In genomic region chr12:85186361-85186760, GRCm38 (mm10) we compare ENCODE assay signal across 27 mouse cellular contexts. TPM values are rescaled to one million over a fixed set of nuclear protein-coding genes. Genes with fewer than 3 reads are reported as not detected.
DNase-seq lines count a peak whose midpoint lies in the region; ATAC-seq and TF ChIP-seq lines count a peak whose summit lies in the region.
"Had no signal": no experiment of that assay in that cellular context is flagged by ENCODE, and none has a peak within 500 bp of the region (broad histone marks: within the 10 kb centered on the region; RNA-seq: fewer than 3 reads in every experiment).

No protein-coding gene starts in this region.

- ATAC-seq in heart, embryonic 16.5 days (replicated peaks; ENCODE audit: extremely low read depth, insufficient read depth, low FRiP score) = no peak
- ATAC-seq: forebrain, embryonic 16.5 days; hindbrain, embryonic 16.5 days; liver, embryonic 12.5 days; midbrain, embryonic 13.5 days had no signal

- TF ChIP-seq POLR2A in myocyte (IDR thresholded peaks at IDR 0.05; ENCODE audit: insufficient read length, low read depth) = no peak

- no peak overlapping the region for H3K4me2 ChIP-seq in heart, embryonic 16.5 days (ENCODE audit: low read depth, low read length)
- peak overlapping the region; percentile 71 for H3K4me2 ChIP-seq in myocyte (ENCODE audit: low read depth)
- H3K4me2 ChIP-seq: limb, embryonic 13.5 days; liver, embryonic 12.5 days; midbrain, embryonic 13.5 days had no signal

- H3K79me2 ChIP-seq in C2C12 (ENCODE audit: control insufficient read depth, insufficient read depth) = no peaks in the 10 kb centered on the region
- H3K79me2 ChIP-seq in myocyte (ENCODE audit: control insufficient read depth, insufficient read depth) = no peaks in the 10 kb centered on the region

- H3K9ac ChIP-seq in heart, embryonic 16.5 days (ENCODE audit: low read length) = no peak overlapping the region
- H3K9ac ChIP-seq: limb, embryonic 13.5 days; liver, embryonic 12.5 days; midbrain, embryonic 13.5 days had no signal

- intact Hi-C loops in heart, postnatal 10 days (cut with DNase I) = no loop called here

- no peak overlapping the region for H3K4me3 ChIP-seq in heart, embryonic 10.5 days
- H3K4me3 ChIP-seq in heart, embryonic 16.5 days (ENCODE audit: low read length) = no peak overlapping the region
- no peak overlapping the region for H3K4me3 ChIP-seq in C2C12 (ENCODE audit: insufficient read depth, poor library complexity, severe bottlenecking)
- no peak overlapping the region for H3K4me3 ChIP-seq in myocyte
- H3K4me3 ChIP-seq: hindbrain, embryonic 10.5 days; limb, embryonic 13.5 days; liver, embryonic 12.5 days; midbrain, embryonic 13.5 days had no signal

- H3K79me3 ChIP-seq in C2C12 (ENCODE audit: low read depth) = no peaks in the 10 kb centered on the region

- H3K27ac ChIP-seq in heart, embryonic 10.5 days = peak overlapping the region; percentile 67
- H3K27ac ChIP-seq in heart, embryonic 16.5 days (ENCODE audit: low read length) = peak overlapping the region; percentile 64
- H3K27ac ChIP-seq: hindbrain, embryonic 10.5 days; kidney, postnatal 0 days; limb, embryonic 13.5 days; liver, embryonic 12.5 days; midbrain, embryonic 13.5 days had no signal

- peaks cover 24% of the 10 kb centered on the region for H3K4me1 ChIP-seq in heart, embryonic 10.5 days
- peaks cover 13% of the 10 kb centered on the region for H3K4me1 ChIP-seq in heart, embryonic 16.5 days (ENCODE audit: control insufficient read depth, insufficient read depth, low read length)
- H3K4me1 ChIP-seq: liver, embryonic 12.5 days had no signal

- no peak for DNase-seq in heart, embryonic 10.5 days (ENCODE audit: low spot score)
- DNase-seq in heart, adult 9 months (ENCODE audit: low spot score in 2 of 2) = no peak
- DNase-seq in heart, postnatal 10 days = no peak
- no peak for DNase-seq in ovary, postnatal 10 days (ENCODE audit: low spot score)
- no peak for DNase-seq in kidney, adult 8-10 months
- DNase-seq: adrenal gland, postnatal 14 days; B cell, adult 2 months; cerebellum, adult 2 months; cerebellum, postnatal 25 days; gastrocnemius, postnatal 25 days; kidney, adult 18-20 months; layer of hippocampus, adult 9-11 months; lung, adult 18-20 months; lung, postnatal 14 days; thymus, adult 18-20 months had no signal

- peaks cover 18% of the 10 kb centered on the region for H3K27me3 ChIP-seq in heart, embryonic 10.5 days (ENCODE audit: insufficient read depth, poor library complexity, severe bottlenecking)
- 0 out of 2 replicates have a peak, but pooled peaks cover 4% of the 10 kb centered on the region for H3K27me3 ChIP-seq in heart, embryonic 16.5 days (ENCODE audit: control insufficient read depth, insufficient read depth, low read length)
- H3K27me3 ChIP-seq in C2C12 (ENCODE audit: control insufficient read depth, insufficient read depth, insufficient read length) (no peaks in the 10 kb centered on the region), myocyte (ENCODE audit: control insufficient read depth, insufficient read depth, insufficient read length) (no peaks in the 10 kb centered on the region)

- H3K9me3 ChIP-seq in heart, embryonic 10.5 days = no peaks in the 10 kb centered on the region
- H3K9me3 ChIP-seq in heart, embryonic 16.5 days (replicated peaks; ENCODE audit: control insufficient read depth, low read length) = no peaks in the 10 kb centered on the region
- H3K9me3 ChIP-seq: hindbrain, embryonic 10.5 days; limb, embryonic 13.5 days; liver, embryonic 12.5 days; midbrain, embryonic 13.5 days had no signal

- WGBS in heart, embryonic 10.5 days = 45% methylated on average over 7 of the region's 7 CpGs
- WGBS in heart, embryonic 16.5 days = 49% methylated on average over 7 of the region's 7 CpGs

- H3K36me3 ChIP-seq in heart, embryonic 10.5 days = no peaks in the 10 kb centered on the region
- no peaks in the 10 kb centered on the region for H3K36me3 ChIP-seq in heart, embryonic 16.5 days (ENCODE audit: control insufficient read depth, insufficient read depth)
- H3K36me3 ChIP-seq in C2C12 (ENCODE audit: control insufficient read depth, insufficient read depth) = no peaks in the 10 kb centered on the region
- no peaks in the 10 kb centered on the region for H3K36me3 ChIP-seq in myocyte (ENCODE audit: control insufficient read depth, insufficient read depth)
- H3K36me3 ChIP-seq: hindbrain, embryonic 10.5 days; limb, embryonic 13.5 days; liver, embryonic 12.5 days; midbrain, embryonic 13.5 days had no signal

- no peak for TF ChIP-seq CTCF in C2C12 (IDR thresholded peaks at IDR 0.05; ENCODE audit: control insufficient read depth, insufficient read depth, insufficient read length)

- H3ac ChIP-seq in C2C12 (ENCODE audit: control insufficient read depth, insufficient read length, low read depth) = no peak overlapping the region
- H3ac ChIP-seq in myocyte (ENCODE audit: control insufficient read depth, insufficient read length) = no peak overlapping the region

TF ChIP-seq in C2C12, 6 proteins besides CTCF, POLR2A, EP300 and RAD21:
- TF ChIP-seq FOSL1 (IDR thresholded peaks at IDR 0.05; ENCODE audit: insufficient read depth, low read length, poor library complexity, severe bottlenecking) = no peak
- TF ChIP-seq MAX (IDR thresholded peaks at IDR 0.05) = peak; percentile 33
- TF ChIP-seq MYOD1 (IDR thresholded peaks at IDR 0.05; ENCODE audit: control insufficient read depth, insufficient read length, low read depth) = no peak
- TF ChIP-seq CEBPB (IDR thresholded peaks at IDR 0.05; ENCODE audit: low read depth) = no peak

TF ChIP-seq in myocyte, 11 proteins besides CTCF, POLR2A, EP300 and RAD21:
- TF ChIP-seq CEBPB (IDR thresholded peaks at IDR 0.05; ENCODE audit: insufficient read depth, poor library complexity, severe bottlenecking) (no peak), MYOD1 (IDR thresholded peaks at IDR 0.05; ENCODE audit: control insufficient read depth in 1 of 3, insufficient read length in 2 of 3, low read depth in 2 of 3) (peak in 1 of 3 experiments; percentile 16)

RNA-seq across cellular contexts. Expression of gene Pgf, which starts 8.8 kb away (rescaled TPM):
- 9.3 and 13.6 TPM in 2 replicates for polyA plus RNA-seq in heart, embryonic 10.5 days (2016; fragmentation: Nextera tagmentation; extraction: Ambion mirVana)
- 8.2 and 9.2 TPM in 2 replicates for polyA plus RNA-seq in heart, embryonic 16.5 days (2015; fragmentation: Nextera tagmentation; extraction: Ambion mirVana)
- 1 to 10 TPM; 2.4 to 6.2 TPM for total RNA-seq in heart, postnatal 10 days (2021)
- polyA plus RNA-seq in C2C12 (2012; fragmentation: generic; extraction: Trizol) (49.6 TPM), myocyte (2012; fragmentation: generic; extraction: Trizol) (41.9 TPM)
- total RNA-seq: MEL; monocyte, adult 5-6 weeks had no signal

RNA-seq across cellular contexts. Expression of gene Eif2b2, which starts 32.9 kb away (rescaled TPM):
- polyA plus RNA-seq in heart, embryonic 10.5 days (2016; fragmentation: Nextera tagmentation; extraction: Ambion mirVana) = 71.5 and 91.3 TPM in 2 replicates
- 57.6 and 68.6 TPM in 2 replicates for polyA plus RNA-seq in heart, embryonic 16.5 days (2015; fragmentation: Nextera tagmentation; extraction: Ambion mirVana)
- total RNA-seq in heart, postnatal 10 days (2021) = 10 to 100 TPM; 56.5 to 57.8 TPM
- 294 TPM for polyA plus RNA-seq in C2C12 (2012; fragmentation: generic; extraction: Trizol)
- 342 TPM for polyA plus RNA-seq in myocyte (2012; fragmentation: generic; extraction: Trizol)

RNA-seq across cellular contexts. Expression of gene Rps6kl1, which starts 35.3 kb away (rescaled TPM):
- polyA plus RNA-seq in heart, embryonic 10.5 days (2016; fragmentation: Nextera tagmentation; extraction: Ambion mirVana) = 1.4 and 1.5 TPM in 2 replicates
- 1.6 and 2.5 TPM in 2 replicates for polyA plus RNA-seq in heart, embryonic 16.5 days (2015; fragmentation: Nextera tagmentation; extraction: Ambion mirVana)
- 1 to 10 TPM; 3.2 to 3.8 TPM for total RNA-seq in heart, postnatal 10 days (2021)
- 0.39 TPM for polyA plus RNA-seq in C2C12 (2012; fragmentation: generic; extraction: Trizol)
- polyA plus RNA-seq in myocyte (2012; fragmentation: generic; extraction: Trizol) = 0.53 TPM
